Mouse (Mus musculus) spleen, postnatal 10 days (tissue): ENCODE measurements around the gene Slc40a1.

Experiments
- DNase-seq, 2 experiments: peaks; one replicate each; pipeline ENCODE4 v3.0.0; 2021 to 2022; ENCODE audit warnings: low spot score in 2 of 2

The Slc40a1 gene

GRCm38 (mm10) chr1:45926393-45926763, at the start of gene Slc40a1:
Gene Slc40a1 (minus strand): TSS chr1:45926523.
- peak; percentile 51 to 78 for DNase-seq

GRCm38 (mm10) chr1:45971314-45971713, 45.0 kb upstream of the Slc40a1 start:
- DNase-seq: no peak

GRCm38 (mm10) chr1:45948988-45949387, 22.7 kb upstream of the Slc40a1 start:
- DNase-seq: no peak

GRCm38 (mm10) chr1:45947843-45948242, 21.5 kb upstream of the Slc40a1 start:
- DNase-seq: no peak

- no peak for DNase-seq
These were observed 4.8 kb upstream of the Slc40a1 start for GRCm38 (mm10) chr1:45931127-45931526.

- DNase-seq: no peak
These were observed 588 bp upstream of the Slc40a1 start for GRCm38 (mm10) chr1:45926911-45927310.

- peak; percentile 77 to 90 for DNase-seq
These were observed 577 bp downstream of the Slc40a1 start for GRCm38 (mm10) chr1:45925500-45926392.

- no peak for DNase-seq
These were observed 1.2 kb downstream of the Slc40a1 start for GRCm38 (mm10) chr1:45925131-45925499.

GRCm38 (mm10) chr1:45924516-45924915, 1.8 kb downstream of the Slc40a1 start:
- DNase-seq: no peak

GRCm38 (mm10) chr1:45923306-45923705, 3.0 kb downstream of the Slc40a1 start:
- no peak for DNase-seq

- DNase-seq: no peak
These were observed 5.6 kb downstream of the Slc40a1 start for GRCm38 (mm10) chr1:45920703-45921102.

GRCm38 (mm10) chr1:45919752-45920151, 6.6 kb downstream of the Slc40a1 start:
- DNase-seq: no peak

- no peak for DNase-seq
These were observed 9.1 kb downstream of the Slc40a1 start for GRCm38 (mm10) chr1:45917136-45917803.

- no peak for DNase-seq
These were observed 10.1 kb downstream of the Slc40a1 start for GRCm38 (mm10) chr1:45916174-45916573.

- DNase-seq: no peak
These were observed 12.1 kb downstream of the Slc40a1 start for GRCm38 (mm10) chr1:45914236-45914635.

- DNase-seq: peak in 1 of 2 experiments; percentile 31
These were observed 21.1 kb downstream of the Slc40a1 start for GRCm38 (mm10) chr1:45905107-45905821.

GRCm38 (mm10) chr1:45904161-45904560, 22.2 kb downstream of the Slc40a1 start:
- no peak for DNase-seq

GRCm38 (mm10) chr1:45898044-45898443, 28.3 kb downstream of the Slc40a1 start:
- no peak for DNase-seq

GRCm38 (mm10) chr1:45894168-45894912, 32.0 kb downstream of the Slc40a1 start:
- DNase-seq: no peak

GRCm38 (mm10) chr1:45891986-45892385, 34.3 kb downstream of the Slc40a1 start:
- no peak for DNase-seq

GRCm38 (mm10) chr1:45890173-45890572, 36.1 kb downstream of the Slc40a1 start, which contains the start of gene Gm5269:
Gene Gm5269 (minus strand): TSS chr1:45890273.
- no peak for DNase-seq

GRCm38 (mm10) chr1:45886800-45887199, 39.5 kb downstream of the Slc40a1 start:
- DNase-seq: no peak
